Mouse (Mus musculus) liver, embryonic 14.5 days (tissue): ENCODE measurements around the gene Gm45785. TPM values are rescaled to one million over a fixed set of nuclear protein-coding genes. Genes with fewer than 3 reads are reported as not detected.
A peak's percentile ranks its signal among the peaks of the same experiment; 100 is the strongest.

ENCODE experiments used
- ATAC-seq: fragments of 200-750 bp; cut with Nextera tagmentation; 2 replicates; pipeline ENCODE4 v1.8.0; 2017; ENCODE audit warnings: moderate number of reproducible peaks, mild to moderate bottlenecking, moderate library complexity; ENCODE audit not compliant: insufficient read depth
- DNase-seq, 3 experiments: peaks; one replicate each; pipeline ENCODE4 v3.0.0-alpha.2; 2012 to 2013; ENCODE audit warnings: low read depth in 3 of 3, low spot score in 3 of 3
- H3K27ac ChIP-seq: fragments of 300-500 bp; sonication (generic); 2 replicates; pipeline ENCODE4 v1.5.1; 2014; ENCODE audit warnings: moderate library complexity, mild to moderate bottlenecking, control low read depth, inconsistent platforms
- H3K27me3 ChIP-seq: fragments of 300-500 bp; sonication (generic); 2 replicates; pipeline ENCODE4 v1.6.1; 2014; ENCODE audit warnings: mild to moderate bottlenecking, low read length, moderate library complexity; ENCODE audit not compliant: control insufficient read depth, insufficient read depth
- H3K36me3 ChIP-seq: fragments of 300-500 bp; sonication (generic); replicated peaks from 2 replicates; pipeline ENCODE4 v1.6.1; 2014; ENCODE audit warnings: low read depth; ENCODE audit not compliant: control insufficient read depth, insufficient read depth
- H3K4me1 ChIP-seq, 2 experiments: fragments of 200-500 bp in 1 of 2; fragments of 300-500 bp in 1 of 2; sonication (generic) in 1 of 2; replicated peaks; 2 replicates each; pipeline ENCODE4 v1.6.1; 2012 to 2014; ENCODE audit warnings: antibody characterized with exemption in 1 of 2, inconsistent platforms in 1 of 2, low read length in 1 of 2; ENCODE audit not compliant: control insufficient read depth in 2 of 2, insufficient read depth in 2 of 2
- H3K4me2 ChIP-seq: fragments of 300-500 bp; sonication (generic); 2 replicates; pipeline ENCODE4 v1.6.1; 2014; ENCODE audit warnings: low read depth, mild to moderate bottlenecking, control low read depth, moderate library complexity
- H3K4me3 ChIP-seq, 2 experiments: fragments of 200-500 bp in 1 of 2; fragments of 300-500 bp in 1 of 2; sonication (generic) in 1 of 2; 2 replicates each; pipeline ENCODE4 v1.5.1; 2012 to 2014; ENCODE audit warnings: low read depth in 2 of 2, low read length in 2 of 2, mild to moderate bottlenecking in 2 of 2, control low read depth in 1 of 2, inconsistent platforms in 1 of 2, moderate library complexity in 1 of 2; ENCODE audit not compliant: insufficient read depth in 1 of 2
- H3K9ac ChIP-seq: fragments of 300-500 bp; sonication (generic); replicated peaks from 2 replicates; pipeline ENCODE4 v1.6.1; 2014; ENCODE audit warnings: mild to moderate bottlenecking, control low read depth, moderate library complexity
- H3K9me3 ChIP-seq: fragments of 300-500 bp; sonication (generic); 2 replicates; pipeline ENCODE4 v1.6.1; 2016; ENCODE audit warnings: low read length, mixed read lengths; ENCODE audit not compliant: control insufficient read depth
- CTCF ChIP-seq: IDR thresholded peaks from 2 replicates; pipeline ENCODE4 v1.5.1; 2016; ENCODE audit warnings: antibody characterized with exemption, low read depth, control low read depth
- EP300 ChIP-seq: IDR thresholded peaks from 2 replicates; pipeline ENCODE4 v1.6.1; 2016; ENCODE audit warnings: antibody characterized with exemption, low read depth
- WGBS: fragments of 180-500 bp; shearing (Covaris S2); extraction: QIAGEN DNeasy Blood & Tissue Kit; methylation state at CpG from one replicate; pipeline ENCODE4 v1.1.7; 2014; ENCODE audit not compliant: insufficient replicate concordance; 5-methylcytosine and 5-hydroxymethylcytosine counted together
- polyA plus RNA-seq, 2 experiments: library from polyadenylated mRNA; depleted of rRNA in 1 of 2; stranded (reverse) in 1 of 2; unstranded in 1 of 2; fragments of >200 nt; fragmentation: Nextera tagmentation in 1 of 2; extraction: Ambion mirVana in 1 of 2; gene quantifications; 2 replicates each; pipeline versions ENCODE4 v1.2.1 to v1.2.3; 2012 to 2014

Gene Gm45785
- polyA plus RNA-seq, 2 experiments: not detected

- ATAC-seq: peak; percentile 18
- under 1% methylated on average over 12 of the region's 12 CpGs for WGBS
- TF ChIP-seq EP300 (no peak), CTCF (no peak)
- H3K27me3 ChIP-seq: no peaks in the 10 kb centered on the region
- H3K36me3 ChIP-seq: peaks cover 21% of the 10 kb centered on the region
- H3K9me3 ChIP-seq: no peaks in the 10 kb centered on the region
- H3K4me2 ChIP-seq: peak overlapping the region; percentile 92
- DNase-seq: no peak
- peak overlapping the region; percentile 92 for H3K9ac ChIP-seq
- H3K4me1 ChIP-seq: peaks cover 27 to 29% of the 10 kb centered on the region in 2 experiments
- H3K27ac ChIP-seq: peak overlapping the region; percentile 64
- peak overlapping the region; percentile 85 to 93 for H3K4me3 ChIP-seq
Measured at GRCm38 (mm10) chr7:140882469-140882803, 26.3 kb upstream of the Gm45785 start.

GRCm38 (mm10) chr7:140881696-140882468 is 25.8 kb upstream of the Gm45785 start, which contains the start of the genes Psmd13 and Sirt3:
Gene Psmd13, plus strand, starts transcription at chr7:140881968.
Gene Sirt3, minus strand, starts transcription at chr7:140882309.
- under 1% methylated on average over 59 of the region's 59 CpGs for WGBS
- H3K4me2 ChIP-seq: peak within 1 kb of the TSS; percentile 92
- peak; percentile 93 for ATAC-seq

GRCm38 (mm10) chr7:140880865-140881515 is 24.9 kb upstream of the Gm45785 start:
- Histone ChIP-seq H3K27me3 (no peaks in the 10 kb centered on the region), H3K27ac (peak overlapping the region; percentile 48), H3K4me1 (peaks cover 27 to 29% of the 10 kb centered on the region in 2 experiments), H3K4me3 (peak overlapping the region; percentile 85 to 93), H3K9ac (peak overlapping the region; percentile 75), H3K4me2 (peak overlapping the region; percentile 92), H3K36me3 (peaks cover 13% of the 10 kb centered on the region), H3K9me3 (no peaks in the 10 kb centered on the region)
- DNase-seq (no peak), ATAC-seq (no peak)
- 6% methylated on average over 8 of the region's 8 CpGs for WGBS
- no peak for TF ChIP-seq CTCF
- no peak for TF ChIP-seq EP300

More at GRCm38 (mm10) chr7:140881696-140882468, 25.8 kb upstream of the Gm45785 start, which contains the start of the genes Psmd13 and Sirt3:
- peak; percentile 90 to 91 (median 91) for DNase-seq
- no peak for TF ChIP-seq EP300
- no peak for TF ChIP-seq CTCF
- no peaks in the 10 kb centered on the region for H3K9me3 ChIP-seq
- peaks cover 15% of the 10 kb centered on the region for H3K36me3 ChIP-seq
- H3K4me1 ChIP-seq: peaks cover 27 to 29% of the 10 kb centered on the region in 2 experiments
- peak within 1 kb of the TSS; percentile 85 to 93 for H3K4me3 ChIP-seq
- no peaks in the 10 kb centered on the region for H3K27me3 ChIP-seq
- peak within 1 kb of the TSS; percentile 92 for H3K9ac ChIP-seq
- peak within 1 kb of the TSS; percentile 82 for H3K27ac ChIP-seq

DNA sequence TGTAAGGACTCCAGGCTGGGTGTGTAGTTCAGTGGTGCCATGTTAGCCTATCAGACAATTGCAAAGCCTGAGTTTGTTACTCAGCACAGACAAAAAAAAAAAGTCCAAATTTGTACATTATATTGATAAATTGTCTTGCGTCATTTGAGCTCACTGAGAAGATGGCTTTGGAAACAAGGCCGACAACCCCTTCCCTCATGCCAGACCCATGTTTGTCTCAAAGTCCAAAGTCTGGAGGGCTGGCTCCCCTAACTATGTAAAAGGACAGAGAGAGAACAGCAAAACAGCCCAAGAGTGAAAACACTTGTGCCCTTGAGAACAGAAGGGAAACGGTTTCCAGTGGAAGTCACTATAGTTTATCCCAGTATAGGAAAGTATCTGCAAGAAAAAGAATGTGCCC is 24.3 kb upstream of the Gm45785 start:
- Histone ChIP-seq H3K36me3 (peaks cover 15% of the 10 kb centered on the region), H3K9me3 (no peaks in the 10 kb centered on the region), H3K9ac (peak overlapping the region; percentile 28), H3K4me2 (peak overlapping the region; percentile 92), H3K4me3 (peak overlapping the region in 1 of 2 experiments; percentile 93; a peak in 2 of 4 replicates), H3K4me1 (peaks cover 27 to 29% of the 10 kb centered on the region in 2 experiments), H3K27me3 (no peaks in the 10 kb centered on the region), H3K27ac (peak overlapping the region; percentile 48)
- no peak for TF ChIP-seq CTCF
- TF ChIP-seq EP300: no peak
- WGBS: 52% methylated on average over 3 of the region's 3 CpGs
- DNase-seq (peak in 1 of 3 experiments; percentile 10), ATAC-seq (no peak)

GRCm38 (mm10) chr7:140879355-140879754 is 23.2 kb upstream of the Gm45785 start:
- H3K27me3 ChIP-seq: no peaks in the 10 kb centered on the region
- H3K27ac ChIP-seq: no peak overlapping the region; the same call in 1 of the 2 replicates
- WGBS: 25% methylated on average over 7 of the region's 7 CpGs
- ATAC-seq (no peak), DNase-seq (no peak)
- H3K36me3 ChIP-seq: peaks cover 12% of the 10 kb centered on the region; the same call in 1 of the 2 replicates
- no peak for TF ChIP-seq CTCF
- TF ChIP-seq EP300: no peak
- peaks cover 27 to 31% of the 10 kb centered on the region in 2 experiments for H3K4me1 ChIP-seq
- H3K4me3 ChIP-seq: no peak overlapping the region
- H3K9me3 ChIP-seq: no peaks in the 10 kb centered on the region
- H3K9ac ChIP-seq: peak overlapping the region; percentile 7; the same call in 1 of the 2 replicates
- H3K4me2 ChIP-seq: peak overlapping the region; percentile 92
